Mouse (Mus musculus) cerebellum, postnatal 25 days (tissue): ENCODE measurements around the gene Zbtb7b.
"Not testable (repeated sequence)": the region's sequence is repeated elsewhere in the genome, so short reads cannot be mapped to it uniquely, and the experiment has no call there.

Source experiments
- DNase-seq, 2 experiments: peaks; one replicate each; pipeline ENCODE4 v3.0.0; 2021; ENCODE audit warnings: mixed read lengths in 2 of 2

The Zbtb7b gene

GRCm38 (mm10) chr3:89394006-89394893, at the start of gene Zbtb7b:
TSS of gene Zbtb7b (minus strand) at chr3:89394776.
- DNase-seq = peak; percentile 90 to 93

GRCm38 (mm10) chr3:89440691-89441090, 46.1 kb upstream of the Zbtb7b start:
- no peak for DNase-seq

- no peak for DNase-seq
Measured at GRCm38 (mm10) chr3:89437269-89437668, 42.7 kb upstream of the Zbtb7b start.

- no peak for DNase-seq
Measured at GRCm38 (mm10) chr3:89436176-89437113, 41.9 kb upstream of the Zbtb7b start, which contains the start of gene Pbxip1. TSS of gene Pbxip1 (plus strand) at chr3:89436706.

- no peak for DNase-seq
Measured at GRCm38 (mm10) chr3:89435041-89435440, 40.5 kb upstream of the Zbtb7b start.

GRCm38 (mm10) chr3:89434532-89434931, 40.0 kb upstream of the Zbtb7b start:
- no peak for DNase-seq

GRCm38 (mm10) chr3:89432606-89433005, 38.0 kb upstream of the Zbtb7b start:
- DNase-seq = no peak

- peak; percentile 92 to 95 for DNase-seq
Measured at GRCm38 (mm10) chr3:89430171-89431159, 35.9 kb upstream of the Zbtb7b start, which contains the start of gene Pygo2. TSS of gene Pygo2 (plus strand) at chr3:89430214.

GRCm38 (mm10) chr3:89429021-89429420, 34.4 kb upstream of the Zbtb7b start:
- not testable (repeated sequence) for DNase-seq

GRCm38 (mm10) chr3:89425876-89426275, 31.3 kb upstream of the Zbtb7b start:
- DNase-seq = no peak

GRCm38 (mm10) chr3:89425141-89425525, 30.6 kb upstream of the Zbtb7b start:
- DNase-seq = no peak

- no peak for DNase-seq
Measured at GRCm38 (mm10) chr3:89424416-89425140, 30.0 kb upstream of the Zbtb7b start.

- DNase-seq = no peak
Measured at GRCm38 (mm10) chr3:89422556-89423205, 28.1 kb upstream of the Zbtb7b start.

GRCm38 (mm10) chr3:89421810-89422473, 27.4 kb upstream of the Zbtb7b start:
- peak in 1 of 2 experiments; percentile 26 for DNase-seq

- DNase-seq = peak; percentile 56 to 73
Measured at GRCm38 (mm10) chr3:89421002-89421774, 26.6 kb upstream of the Zbtb7b start.

- DNase-seq = no peak
Measured at GRCm38 (mm10) chr3:89420421-89420820, 25.8 kb upstream of the Zbtb7b start.

GRCm38 (mm10) chr3:89419981-89420380, 25.4 kb upstream of the Zbtb7b start:
- no peak for DNase-seq

GRCm38 (mm10) chr3:89419571-89419970, 25.0 kb upstream of the Zbtb7b start:
- DNase-seq = peak in 1 of 2 experiments; percentile 20

GRCm38 (mm10) chr3:89418861-89419250, 24.3 kb upstream of the Zbtb7b start:
- peak; percentile 34 to 63 for DNase-seq
